Mouse (Mus musculus) right cerebral cortex, postnatal 4 days (tissue): Measurements from ENCODE around the gene Pou2af1.

Source experiments
- DNase-seq: peaks from one replicate; pipeline ENCODE4 v3.0.0-alpha.2; 2022

The Pou2af1 gene

DNA sequence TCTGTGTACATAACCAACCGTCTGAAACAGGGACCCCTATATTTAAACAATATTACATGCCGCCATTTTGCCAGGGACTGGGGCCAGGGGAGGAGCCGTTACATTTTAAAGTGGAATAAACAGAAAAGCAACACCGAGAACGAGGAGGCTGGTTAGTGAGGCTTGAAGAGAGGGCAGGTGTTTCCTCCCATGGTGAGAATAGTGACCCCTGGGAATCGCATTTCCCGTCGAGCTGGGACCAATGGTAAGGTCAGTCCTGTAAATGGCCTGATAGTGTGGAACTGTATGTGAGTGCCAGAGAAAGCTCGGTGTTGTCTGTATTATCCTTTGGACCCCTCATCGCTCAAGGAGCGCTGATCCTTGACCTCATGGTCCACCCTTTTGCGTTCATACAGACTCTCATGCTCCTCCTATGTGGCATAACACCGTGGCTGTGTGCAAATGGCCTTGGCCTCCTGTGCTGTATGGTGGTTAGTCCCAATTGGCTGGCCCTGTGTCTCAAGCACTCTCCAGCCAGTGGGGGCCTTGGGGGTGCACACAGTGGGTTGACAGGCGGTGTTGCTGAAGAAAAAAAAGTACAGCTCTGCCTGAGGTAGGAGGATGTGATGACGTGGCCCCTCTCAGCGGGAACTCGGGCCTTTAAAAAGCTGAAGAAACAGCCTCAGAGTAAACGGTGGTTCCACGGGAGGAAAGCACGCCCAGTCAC is at the start of gene Pou2af1:
Gene Pou2af1 (plus strand): TSS at position 686 of the 706 bp plus-strand sequence.
- DNase-seq, result no peak

DNA sequence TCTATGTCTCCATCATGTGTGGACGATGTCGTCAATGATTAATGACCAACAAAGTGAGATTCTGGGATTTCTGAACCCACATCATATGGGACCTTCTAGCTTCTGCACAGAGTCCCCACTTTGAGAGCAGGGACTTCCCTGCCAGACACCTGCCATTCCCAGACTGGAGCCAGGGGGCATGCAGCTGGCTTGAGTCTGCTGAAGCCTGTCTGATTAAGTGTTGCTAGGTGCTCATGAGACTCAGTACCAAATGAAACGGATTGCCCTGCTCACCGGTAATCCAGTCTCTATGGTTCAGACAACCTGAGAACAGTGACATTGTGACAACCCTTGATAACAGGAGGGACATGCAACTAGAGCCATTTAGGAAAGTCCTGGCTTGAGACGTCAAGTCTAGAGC is 49.5 kb upstream of the Pou2af1 start:
- no peak for DNase-seq

DNA sequence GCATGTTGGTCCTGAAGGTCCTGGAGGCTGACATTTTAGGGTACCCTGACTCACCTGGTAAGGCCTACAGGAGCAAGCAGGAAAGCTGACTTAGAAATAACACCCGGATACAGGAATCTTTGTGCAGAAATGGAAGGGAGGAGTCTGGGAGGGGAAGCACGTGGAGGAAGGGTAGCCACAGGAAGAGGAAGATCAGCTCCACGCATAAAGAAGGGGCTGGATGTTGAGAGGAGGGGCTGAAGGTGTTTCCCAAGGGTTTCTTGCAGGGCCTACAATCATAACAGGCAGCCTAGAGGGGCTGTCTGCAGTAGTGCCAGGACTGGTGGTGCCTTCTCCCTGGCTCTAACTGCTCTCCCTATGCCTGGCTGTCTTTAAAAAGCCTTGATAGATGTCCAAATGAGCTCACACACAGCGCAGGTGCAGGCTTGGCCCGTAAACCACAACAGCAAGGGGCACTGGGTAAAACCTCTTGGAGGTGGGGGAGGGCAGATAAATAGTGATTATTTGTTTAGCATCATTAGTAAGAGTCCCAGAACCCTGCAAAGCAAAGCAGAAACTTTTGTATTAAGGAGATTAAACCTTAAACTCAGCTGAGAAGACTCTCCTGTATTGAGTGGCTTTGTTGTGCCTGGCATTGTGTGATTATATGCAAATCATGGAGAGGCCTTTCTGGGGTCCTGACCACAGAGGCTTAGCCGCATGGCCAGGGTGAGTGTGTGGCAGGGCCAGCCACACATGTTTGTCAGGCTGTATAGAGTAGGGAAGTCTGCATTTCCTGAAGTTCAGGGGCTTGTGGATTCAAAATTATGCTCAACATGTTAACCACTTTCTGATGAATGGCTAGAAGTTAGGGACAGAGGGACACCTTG is 48.0 kb upstream of the Pou2af1 start, which contains the start of gene Gm32742:
Gene Gm32742 (minus strand): TSS at position 206 of the 869 bp plus-strand sequence.
- DNase-seq, result no peak

DNA sequence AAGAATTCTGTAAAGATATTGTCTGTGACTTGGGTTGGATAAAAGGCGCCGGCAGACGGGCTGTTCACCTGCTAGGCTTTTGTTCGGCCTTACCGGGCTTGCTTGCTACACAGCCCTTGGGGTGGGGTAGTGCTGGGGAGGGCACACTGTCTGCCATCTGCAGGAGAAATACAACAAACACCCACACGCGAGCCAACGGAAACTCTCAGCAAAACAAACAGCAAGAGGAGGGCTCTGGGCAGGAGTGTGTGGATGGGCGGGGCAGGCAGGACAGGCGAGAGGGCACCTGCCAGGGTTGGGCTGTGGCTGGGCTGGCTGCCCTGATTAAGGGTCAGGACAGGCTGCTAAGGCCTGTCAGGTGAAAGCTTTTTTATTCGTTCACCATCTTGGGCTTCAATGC is 45.6 kb upstream of the Pou2af1 start:
- DNase-seq, result no peak

DNA sequence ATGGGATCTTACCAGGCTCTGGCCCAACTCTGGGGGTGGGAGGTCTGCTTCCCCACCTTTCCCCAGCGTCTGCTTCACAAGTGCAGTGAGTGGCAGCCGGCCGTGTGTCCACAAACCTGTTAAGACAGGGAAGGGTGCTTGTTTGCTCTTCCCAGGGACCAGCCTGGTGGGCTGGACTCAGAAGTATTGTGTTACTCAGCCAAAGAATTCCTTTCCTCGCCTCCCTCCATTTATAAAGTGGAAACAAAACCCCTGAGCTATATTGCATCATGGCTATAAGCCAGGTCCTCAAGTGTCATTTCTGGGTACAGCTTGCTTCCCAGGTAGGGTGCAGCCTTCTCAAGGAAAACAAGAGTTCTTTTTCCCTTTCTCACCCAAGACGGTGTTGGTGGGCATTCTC is 44.8 kb upstream of the Pou2af1 start:
- DNase-seq, result no peak

DNA sequence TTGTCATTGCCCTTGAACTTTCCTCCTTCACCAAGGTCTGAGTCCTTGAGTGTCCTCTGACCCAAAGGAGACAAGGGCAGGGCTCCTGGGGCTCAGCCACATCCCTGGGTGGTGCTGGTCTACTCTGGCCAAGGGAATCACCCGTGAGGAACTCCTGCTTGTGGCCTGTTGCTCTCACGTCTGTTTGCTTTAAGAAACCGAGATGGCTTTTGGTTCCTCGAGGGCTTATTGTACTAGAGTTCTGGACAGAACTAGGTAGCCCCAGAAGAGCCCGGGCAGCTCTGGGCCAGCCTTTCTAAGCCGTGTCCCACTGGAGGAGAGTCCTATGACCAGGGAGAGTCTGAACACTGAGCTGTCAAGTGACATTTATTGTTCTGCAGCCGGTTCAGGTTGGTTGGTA is 44.4 kb upstream of the Pou2af1 start:
- DNase-seq, result no peak

DNA sequence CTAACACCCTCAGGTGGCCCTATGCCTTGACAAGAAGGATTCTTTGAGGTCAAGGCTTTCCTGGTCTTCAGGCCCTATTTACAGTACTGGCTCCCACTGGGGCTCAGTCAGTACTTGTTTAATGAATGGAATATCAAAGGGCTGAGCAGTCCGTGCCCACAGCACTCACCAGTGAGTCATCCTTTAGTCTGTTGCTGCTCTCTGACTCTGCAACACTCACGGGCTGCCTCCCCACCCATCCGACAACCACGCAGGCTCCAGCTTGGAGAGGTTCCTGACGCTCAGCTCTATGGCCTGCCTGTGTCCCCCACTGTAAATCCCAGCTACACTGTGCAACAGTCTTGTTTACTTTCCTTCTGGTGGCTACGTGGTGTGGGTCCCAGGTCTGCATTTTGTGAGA is 43.2 kb upstream of the Pou2af1 start:
- DNase-seq, result no peak

DNA sequence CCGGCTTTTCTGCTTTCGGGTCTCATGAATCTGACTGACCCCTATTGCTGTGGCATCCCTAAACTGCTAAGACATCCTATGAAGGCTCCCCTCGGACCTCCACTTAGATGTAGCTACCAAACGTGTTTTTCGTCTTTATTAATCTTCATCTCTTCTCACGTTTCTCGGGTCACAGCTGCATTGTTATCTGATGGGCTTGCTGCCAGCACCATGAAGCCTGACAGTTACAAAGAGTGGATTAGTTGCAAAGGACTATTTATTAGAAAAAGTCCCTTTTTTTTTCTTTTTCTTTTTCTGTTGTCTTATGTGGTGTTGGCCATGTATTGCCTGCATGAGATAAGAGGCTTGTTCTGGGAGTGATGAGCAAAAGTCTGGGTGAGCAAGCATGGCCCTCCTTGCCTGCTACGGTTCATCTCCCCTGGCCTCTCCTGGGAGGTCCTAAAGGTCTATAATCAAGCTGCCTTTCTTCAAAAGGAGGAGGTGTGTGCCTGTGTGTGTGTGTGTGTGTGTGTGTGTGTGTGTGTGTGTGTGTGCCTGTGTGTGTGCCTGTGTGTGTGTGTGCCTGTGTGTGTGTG is 38.5 kb upstream of the Pou2af1 start:
- DNase-seq, result no peak

DNA sequence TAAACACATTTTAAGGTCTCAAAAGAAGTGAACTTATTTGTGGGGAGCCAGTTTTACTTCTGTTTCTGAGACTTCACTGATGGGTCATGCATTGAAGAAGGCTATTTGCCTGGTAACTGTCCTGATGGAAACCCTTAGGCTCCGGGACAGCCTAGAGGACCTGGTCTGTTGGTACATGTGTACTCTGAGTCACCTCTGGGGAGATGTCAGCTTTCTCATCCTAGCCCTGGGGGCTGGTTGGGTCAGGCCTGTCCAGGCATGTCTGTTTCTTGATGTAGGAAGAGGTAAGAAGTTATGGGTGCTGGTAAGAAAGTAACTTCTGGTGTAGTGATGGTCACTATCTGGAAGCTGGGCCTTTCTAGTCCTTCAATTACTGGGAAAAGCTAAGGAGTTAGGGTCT is 37.8 kb upstream of the Pou2af1 start:
- DNase-seq, result no peak

DNA sequence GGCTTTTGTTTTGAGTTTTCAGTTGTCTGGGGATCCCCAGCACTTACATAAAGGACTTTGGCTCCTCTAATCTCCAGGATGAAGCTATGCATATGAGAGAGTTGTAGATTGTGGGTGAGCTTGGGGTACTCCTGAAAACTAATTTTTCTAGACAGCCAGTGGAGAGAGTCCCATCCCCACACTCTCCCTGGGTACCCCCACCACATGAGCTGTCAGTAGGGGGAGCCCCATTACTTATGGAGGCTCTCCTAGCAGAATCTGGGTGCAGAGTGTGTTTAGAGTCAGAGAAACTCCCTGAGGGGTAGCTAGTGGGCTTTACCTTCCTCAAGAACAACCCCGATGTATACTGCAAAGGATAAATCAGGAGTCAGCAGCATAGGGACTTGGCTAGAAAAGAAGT is 35.2 kb upstream of the Pou2af1 start:
- DNase-seq, result no peak

DNA sequence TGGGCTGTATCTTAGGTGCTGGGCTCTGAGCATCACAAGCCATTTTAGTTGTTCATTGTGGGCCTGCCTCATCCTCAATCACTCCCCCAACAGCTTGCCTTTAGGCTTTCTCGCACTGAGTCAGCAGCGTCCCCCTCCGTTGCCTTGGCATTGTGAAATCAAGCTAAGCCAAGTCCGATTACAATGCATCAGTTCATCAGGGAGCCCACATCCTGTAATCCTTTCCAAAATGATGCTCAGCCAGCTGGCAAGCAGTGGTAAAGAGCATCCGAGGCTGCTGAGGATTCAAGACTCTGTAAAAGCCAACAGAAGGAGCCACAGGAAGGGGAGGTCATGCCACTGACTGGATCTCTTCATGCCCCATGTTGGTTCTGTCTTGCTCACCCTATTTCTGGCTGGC is 32.9 kb upstream of the Pou2af1 start:
- DNase-seq, result peak; percentile 40

DNA sequence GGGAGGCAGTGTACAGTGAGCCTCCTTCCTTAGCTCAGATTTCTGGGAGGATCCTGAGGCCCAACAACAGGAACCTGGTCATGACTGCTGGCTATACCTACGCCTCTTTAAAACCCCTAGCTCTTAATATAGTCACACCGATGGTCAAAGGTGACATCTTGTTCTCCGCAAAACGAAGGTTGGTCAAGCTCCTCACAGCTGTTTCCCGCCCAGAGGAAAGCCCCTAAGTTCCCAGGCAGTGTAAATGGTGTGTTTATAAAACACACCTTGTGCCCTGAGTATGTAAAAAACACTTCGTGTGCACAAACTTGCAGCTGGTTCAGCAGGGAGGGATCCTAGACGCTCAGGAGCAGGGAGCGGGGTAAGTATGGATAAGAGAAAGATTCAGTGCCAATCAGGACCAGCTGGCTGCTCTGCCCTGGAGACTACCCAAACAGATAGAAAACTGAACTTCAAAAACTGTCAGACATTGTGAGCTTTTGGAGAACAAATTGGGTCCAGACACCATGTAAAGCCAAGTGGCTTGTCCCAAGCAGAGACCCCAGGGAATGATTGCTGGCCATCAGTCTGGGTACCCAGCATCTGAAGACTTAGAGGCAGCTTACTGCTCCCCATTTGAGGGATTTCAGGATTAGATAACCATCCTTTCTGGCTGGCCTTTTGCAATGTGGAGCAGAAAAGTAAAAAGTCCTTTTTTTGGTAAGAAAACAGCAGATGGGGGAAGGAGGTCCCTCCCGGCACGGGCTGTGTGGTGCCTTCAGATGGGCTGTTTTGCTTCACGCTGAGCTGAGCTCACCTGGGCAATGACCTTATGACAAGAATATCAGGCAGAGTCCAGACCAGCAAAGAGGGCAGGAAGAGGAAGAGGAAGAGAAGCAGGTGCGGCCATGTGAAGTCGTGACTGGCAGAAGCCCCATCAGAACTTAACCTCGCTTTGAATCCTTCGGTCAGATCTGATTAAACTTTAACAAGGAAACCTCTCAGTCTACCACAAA is 30.5 kb upstream of the Pou2af1 start:
- DNase-seq, result no peak

DNA sequence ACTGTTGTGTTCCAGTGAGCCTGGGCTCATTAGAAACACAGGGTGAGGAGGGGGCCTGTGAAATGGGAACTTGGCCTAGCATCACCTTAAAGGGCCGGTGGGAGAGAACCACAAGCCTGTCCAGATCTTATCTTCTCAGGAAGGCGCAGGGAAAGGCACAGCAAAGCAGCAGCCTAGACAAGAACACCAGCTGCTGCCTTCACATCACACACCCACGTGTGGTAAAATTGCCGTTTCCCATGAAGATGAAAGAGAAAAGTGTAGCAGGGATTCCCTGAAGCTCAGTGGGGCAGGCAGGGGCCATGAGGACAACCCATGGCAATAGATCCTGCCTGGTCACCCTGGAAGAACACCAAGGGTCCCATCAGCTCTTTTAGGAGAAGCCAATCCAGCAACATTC is 28.1 kb upstream of the Pou2af1 start:
- DNase-seq, result no peak

DNA sequence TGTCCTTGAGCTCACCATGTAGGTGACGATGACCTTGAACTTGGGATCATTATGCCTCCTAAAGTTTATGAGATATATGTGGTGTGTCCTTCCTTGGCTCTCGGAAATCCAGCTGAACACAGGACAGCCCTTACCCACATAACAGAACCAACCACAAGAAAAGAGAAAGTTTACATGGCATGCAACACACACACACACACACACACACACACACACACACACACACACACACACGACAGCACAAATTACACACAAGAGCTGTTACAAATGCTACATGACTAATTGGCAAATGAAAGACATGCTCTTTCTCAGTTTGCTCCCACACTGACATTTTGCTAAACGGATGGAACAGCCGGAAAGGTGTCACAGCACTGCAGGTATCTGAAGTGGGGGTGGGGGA is 27.6 kb upstream of the Pou2af1 start:
- DNase-seq, result no peak

DNA sequence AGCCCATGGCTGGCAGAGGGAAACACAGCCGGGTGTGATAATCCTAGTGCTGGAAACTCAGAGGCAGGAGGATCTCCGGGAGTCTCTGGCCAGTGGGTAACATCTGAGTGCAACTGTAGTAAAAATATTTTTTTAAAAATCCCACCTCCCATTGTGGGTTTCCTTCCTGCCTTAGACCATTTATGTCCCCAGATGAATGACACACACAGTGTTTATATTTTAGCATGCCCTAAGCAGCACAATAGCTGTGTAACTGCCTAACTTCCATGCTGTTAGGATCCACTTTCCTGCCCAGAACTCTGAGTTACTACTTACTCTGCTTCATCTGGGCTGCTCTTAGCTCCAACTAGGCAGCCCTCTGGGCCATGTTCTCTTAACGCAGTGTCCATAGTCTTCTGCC is 22.9 kb upstream of the Pou2af1 start:
- DNase-seq, result no peak

DNA sequence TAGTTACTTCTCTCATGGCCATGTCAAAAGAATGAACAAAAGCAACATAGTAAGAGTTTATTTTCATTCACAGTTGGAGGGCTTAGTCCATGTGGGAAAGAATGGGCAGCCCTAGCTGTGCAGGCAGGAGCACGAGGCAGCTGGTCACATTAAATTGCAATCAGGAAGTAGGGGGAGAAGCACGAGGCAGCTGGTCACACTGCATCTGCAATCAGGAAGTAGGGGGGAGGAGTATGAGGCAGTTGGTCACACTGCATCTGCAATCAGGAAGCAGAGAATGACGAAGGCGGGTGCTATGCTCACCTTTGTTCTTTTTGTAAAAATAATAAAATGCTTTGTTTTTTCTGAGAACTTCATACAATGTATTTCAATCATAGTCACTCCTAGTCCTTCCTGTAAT is 18.7 kb upstream of the Pou2af1 start:
- DNase-seq, result no peak

DNA sequence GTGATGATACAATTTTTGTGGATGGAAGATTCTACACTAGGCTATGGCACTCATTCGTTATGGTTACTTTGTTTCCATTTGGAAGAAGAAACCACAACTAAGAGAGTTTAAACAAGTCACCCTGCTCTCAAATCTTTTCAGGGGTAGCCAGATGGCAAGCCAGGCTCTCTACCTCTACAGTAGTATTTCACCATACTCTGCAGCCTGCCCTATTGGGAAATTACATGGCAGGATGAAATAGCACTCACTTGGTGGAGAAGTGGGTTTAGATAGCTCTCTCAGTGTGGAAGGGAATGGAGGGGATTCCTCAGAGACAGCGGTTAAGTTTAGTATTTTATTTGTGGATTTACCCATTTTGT is 4.6 kb upstream of the Pou2af1 start:
- no peak for DNase-seq

DNA sequence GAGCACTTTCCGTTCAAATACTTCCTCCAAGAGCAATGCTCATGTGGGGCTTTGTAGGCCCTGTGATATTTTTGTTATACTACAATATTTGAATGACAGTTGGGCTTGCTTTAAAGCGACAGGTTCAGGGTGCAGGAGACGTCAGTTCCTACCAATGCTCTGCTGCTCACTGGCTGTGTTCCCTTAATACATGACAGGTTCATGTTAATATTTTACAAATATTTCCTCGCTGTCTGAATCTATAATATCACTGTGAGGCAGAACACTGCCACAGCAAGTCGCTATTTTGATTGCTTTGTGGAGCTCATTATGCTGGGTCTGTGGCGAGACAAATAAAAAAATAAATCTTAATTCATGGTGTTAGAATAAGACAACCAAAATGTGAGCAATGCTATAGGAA is 2.3 kb upstream of the Pou2af1 start:
- DNase-seq, result no peak

DNA sequence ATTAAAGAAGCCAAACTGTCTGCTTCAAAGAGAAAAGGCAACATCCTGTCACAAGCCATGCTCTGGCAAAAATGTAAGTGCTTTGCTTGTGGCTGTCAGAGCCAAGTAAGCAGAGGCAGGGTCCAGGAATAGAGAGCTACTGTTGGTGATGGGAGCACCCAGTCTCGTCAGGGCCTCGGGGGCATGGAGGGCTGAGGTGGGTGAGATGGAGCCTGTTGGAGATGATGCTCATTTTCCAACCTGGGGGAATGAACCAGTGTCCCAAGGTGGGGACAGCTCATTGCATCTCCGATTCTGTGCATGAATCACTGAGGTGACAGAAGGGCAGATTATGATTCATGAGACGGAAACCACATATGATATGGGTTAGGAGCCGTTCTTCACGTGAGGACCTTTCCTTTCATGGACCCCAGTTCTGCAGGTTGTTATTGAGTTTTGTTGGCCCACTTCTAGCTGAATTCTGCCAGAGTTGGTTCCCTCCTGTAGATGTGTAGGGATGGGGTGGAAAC is 275 bp downstream of the Pou2af1 start:
- DNase-seq, result no peak

DNA sequence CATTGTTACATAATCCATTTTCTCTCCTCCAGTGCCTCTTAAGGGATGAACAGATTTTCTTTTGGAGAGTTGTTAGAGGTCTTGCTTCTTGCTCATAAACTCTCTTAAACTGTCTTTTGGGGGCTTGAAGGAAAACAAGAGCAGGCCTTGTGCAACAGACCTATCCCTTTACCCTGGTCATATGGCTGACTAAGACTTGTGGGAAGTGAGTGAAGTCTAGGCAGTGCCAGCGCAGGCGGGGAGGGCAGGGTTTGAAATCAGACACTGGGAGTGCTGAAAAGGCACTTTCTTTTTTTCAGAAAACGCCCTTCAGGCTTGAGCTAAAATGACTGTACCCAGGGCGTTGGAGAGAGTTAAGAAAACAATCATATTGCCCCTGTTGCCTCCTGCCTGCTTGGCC is 1.8 kb downstream of the Pou2af1 start:
- no peak for DNase-seq

DNA sequence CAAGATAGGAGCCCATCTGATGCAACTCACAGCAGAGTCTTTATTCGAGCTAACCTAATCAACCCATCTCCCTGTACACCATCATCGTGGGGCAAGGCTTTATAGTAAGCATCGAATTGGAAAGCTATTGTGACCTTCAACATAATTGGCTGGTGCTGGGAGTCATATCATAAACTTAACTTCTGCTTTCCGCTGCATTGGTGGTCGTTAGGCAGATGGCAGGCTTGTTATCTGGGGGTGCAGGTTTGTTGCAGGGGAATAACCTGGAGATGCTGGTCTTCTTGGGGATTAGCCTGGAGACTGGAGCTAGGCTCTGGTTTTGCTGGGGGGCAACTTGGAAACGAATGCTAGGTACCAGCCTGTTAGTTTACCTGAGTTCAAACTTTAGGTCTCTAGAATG is 2.4 kb downstream of the Pou2af1 start:
- no peak for DNase-seq

DNA sequence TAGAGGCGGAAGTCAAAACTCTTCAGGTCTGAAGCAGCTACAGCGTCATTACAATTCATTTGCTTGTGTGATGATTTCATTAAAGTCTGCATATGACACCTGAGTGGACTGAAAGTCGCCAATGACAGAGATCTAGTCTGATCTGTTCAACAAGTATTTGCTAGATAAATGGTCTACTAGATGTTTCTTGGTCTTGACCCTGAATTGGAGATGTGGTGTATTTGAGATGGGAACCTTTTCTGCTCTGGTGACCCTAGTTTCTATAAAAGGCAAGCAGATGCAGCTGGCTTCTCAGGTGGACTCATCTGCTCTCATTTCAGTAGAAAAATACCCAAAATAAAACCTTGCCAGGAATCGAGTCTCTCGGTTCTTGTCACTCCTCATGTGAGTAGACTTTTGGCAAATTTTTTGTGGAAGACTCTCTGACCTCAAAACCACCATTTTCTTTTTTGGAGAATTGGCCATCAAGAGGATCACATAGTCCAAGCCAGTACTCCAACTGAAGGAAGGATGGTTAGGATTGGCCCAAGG is 12.2 kb downstream of the Pou2af1 start:
- no peak for DNase-seq
